Mouse (Mus musculus) ES-Bruce4 (cell line): ENCODE measurements at regions not wholly inside any gene's neighbourhood (a gene's known extent, or its start where the extent isn't known, plus 50 kb on each side); places are given as distances from the start of the nearest gene placed in this dataset.

ENCODE experiments used
- H3K27ac ChIP-seq: 2 replicates; pipeline ENCODE4 v1.5.1; 2012; ENCODE audit warnings: low read length, inconsistent platforms; ENCODE audit not compliant: insufficient read depth
- H3K27me3 ChIP-seq: 2 replicates; pipeline ENCODE4 v1.6.1; 2012; ENCODE audit warnings: mild to moderate bottlenecking, low read length, inconsistent platforms; ENCODE audit not compliant: control insufficient read depth, poor library complexity, insufficient read depth, severe bottlenecking
- H3K36me3 ChIP-seq: 2 replicates; pipeline ENCODE4 v1.6.1; 2012; ENCODE audit warnings: inconsistent platforms, mild to moderate bottlenecking, low read length, moderate library complexity; ENCODE audit not compliant: control insufficient read depth, poor library complexity, insufficient read depth, severe bottlenecking
- H3K4me1 ChIP-seq: one replicate; pipeline ENCODE4 v1.8.1; 2011; ENCODE audit warnings: low read length; ENCODE audit not compliant: control insufficient read depth, insufficient read depth
- H3K4me3 ChIP-seq: 2 replicates; pipeline ENCODE4 v1.5.1; 2011; ENCODE audit warnings: low read depth, mild to moderate bottlenecking, low read length
- H3K9ac ChIP-seq: 2 replicates; pipeline ENCODE4 v1.6.1; 2012; ENCODE audit warnings: low read depth, mild to moderate bottlenecking, inconsistent platforms; ENCODE audit not compliant: poor library complexity, severe bottlenecking
- H3K9me3 ChIP-seq: replicated peaks from 2 replicates; pipeline ENCODE4 v1.6.1; 2012; ENCODE audit warnings: mild to moderate bottlenecking, low read length, inconsistent platforms; ENCODE audit not compliant: control insufficient read depth, poor library complexity, insufficient read depth, severe bottlenecking
- CTCF ChIP-seq: IDR thresholded peaks from one replicate; pipeline ENCODE4 v1.8.1; 2011; ENCODE audit warnings: low read depth, low read length
- EP300 ChIP-seq: IDR thresholded peaks from 2 replicates; pipeline ENCODE4 v1.6.1; 2011; ENCODE audit warnings: low read depth, low read length; ENCODE audit not compliant: insufficient read depth
- POLR2A ChIP-seq: IDR thresholded peaks from one replicate; pipeline ENCODE4 v1.8.1; 2011; ENCODE audit warnings: low read length; ENCODE audit not compliant: insufficient read depth

- H3K9me3 ChIP-seq = no peaks in the 10 kb centered on the region
- H3K36me3 ChIP-seq = no peaks in the 10 kb centered on the region
- no peak for TF ChIP-seq EP300
- TF ChIP-seq POLR2A = no peak
- no peak for TF ChIP-seq CTCF
- H3K9ac ChIP-seq = no peak overlapping the region
- no peak overlapping the region for H3K27ac ChIP-seq
- no peak overlapping the region for H3K4me3 ChIP-seq
- no peaks in the 10 kb centered on the region for H3K27me3 ChIP-seq
- no peaks in the 10 kb centered on the region for H3K4me1 ChIP-seq
Observed at GRCm38 (mm10) chr12:112327411-112327810, 161.8 kb upstream of the A530016L24Rik start.

- H3K36me3 ChIP-seq = no peaks in the 10 kb centered on the region
Observed at GRCm38 (mm10) chr12:112328809-112329575, 160.3 kb upstream of the A530016L24Rik start.

GRCm38 (mm10) chr12:112329701-112330301, 159.4 kb upstream of the A530016L24Rik start:
- H3K4me3 ChIP-seq = no peak overlapping the region
- no peaks in the 10 kb centered on the region for H3K4me1 ChIP-seq
- no peak overlapping the region for H3K27ac ChIP-seq
- no peaks in the 10 kb centered on the region for H3K27me3 ChIP-seq
- no peaks in the 10 kb centered on the region for H3K9me3 ChIP-seq
- no peak overlapping the region for H3K9ac ChIP-seq
- TF ChIP-seq CTCF (no peak), POLR2A (no peak), EP300 (no peak)
- no peaks in the 10 kb centered on the region for H3K36me3 ChIP-seq

More at GRCm38 (mm10) chr12:112328809-112329575, 160.3 kb upstream of the A530016L24Rik start:
- Histone ChIP-seq H3K27ac (no peak overlapping the region), H3K9ac (no peak overlapping the region), H3K4me1 (no peaks in the 10 kb centered on the region), H3K9me3 (no peaks in the 10 kb centered on the region), H3K4me3 (no peak overlapping the region), H3K27me3 (no peaks in the 10 kb centered on the region)
- TF ChIP-seq POLR2A (no peak), EP300 (no peak), CTCF (no peak)

GRCm38 (mm10) chr12:112330557-112330956, 158.7 kb upstream of the A530016L24Rik start:
- Histone ChIP-seq H3K27me3 (no peaks in the 10 kb centered on the region), H3K9ac (no peak overlapping the region), H3K4me3 (no peak overlapping the region), H3K36me3 (no peaks in the 10 kb centered on the region), H3K4me1 (no peaks in the 10 kb centered on the region), H3K9me3 (no peaks in the 10 kb centered on the region), H3K27ac (no peak overlapping the region)
- TF ChIP-seq CTCF = no peak
- no peak for TF ChIP-seq EP300
- no peak for TF ChIP-seq POLR2A

- H3K4me1 ChIP-seq = no peaks in the 10 kb centered on the region
- H3K27me3 ChIP-seq = no peaks in the 10 kb centered on the region
- no peaks in the 10 kb centered on the region for H3K36me3 ChIP-seq
- H3K27ac ChIP-seq = no peak overlapping the region
- H3K9me3 ChIP-seq = no peaks in the 10 kb centered on the region
- H3K4me3 ChIP-seq = no peak overlapping the region
- TF ChIP-seq CTCF = no peak
- no peak for TF ChIP-seq POLR2A
- no peak for TF ChIP-seq EP300
- H3K9ac ChIP-seq = no peak overlapping the region
Observed at GRCm38 (mm10) chr12:112331061-112331460, 158.2 kb upstream of the A530016L24Rik start.
